Mouse (Mus musculus): ENCODE results near the gene Tmem186. TPM values are rescaled to one million over a fixed set of nuclear protein-coding genes. Genes with fewer than 3 reads are reported as not detected.

Gene Tmem186
- polyA plus RNA-seq, 2 experiments: 6.5 to 7.9 TPM

DNA sequence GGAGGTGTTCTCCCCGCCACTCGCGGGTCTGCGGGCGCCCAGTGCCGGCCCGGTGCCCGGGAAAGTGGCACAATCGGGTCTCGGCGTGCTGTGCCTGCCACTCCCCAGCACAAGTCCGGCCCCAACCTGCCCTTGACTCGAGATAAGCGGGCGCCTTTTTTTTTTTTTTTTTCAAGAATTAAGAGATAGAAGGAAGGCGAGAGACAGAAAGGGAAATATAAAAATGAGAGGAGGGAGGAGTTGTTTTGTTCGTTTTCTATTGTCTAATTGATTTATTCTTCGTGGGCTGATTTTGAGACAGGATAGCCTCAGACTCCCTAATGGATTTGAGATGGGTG lies 34.8 kb upstream of the Tmem186 start:
- TF ChIP-seq EP300 (IDR thresholded peaks at IDR 0.05; ENCODE audit: low read depth) (peak; percentile 16; the same call in 1 of the 2 replicates), CTCF (IDR thresholded peaks at IDR 0.05; ENCODE audit: low read depth) (no peak)
- H3K36me3 ChIP-seq (replicated peaks; ENCODE audit: control insufficient read depth, insufficient read depth, low read depth): peaks cover 7% of the 10 kb centered on the region
- H3K4me2 ChIP-seq (ENCODE audit: low read depth): peak overlapping the region; percentile 95
- H3K9ac ChIP-seq (replicated peaks): peak overlapping the region; percentile 85
- DNase-seq (ENCODE audit: low read depth in 3 of 3, low spot score in 3 of 3) (no peak), ATAC-seq (ENCODE audit: insufficient read depth) (no peak)
- no peaks in the 10 kb centered on the region for H3K27me3 ChIP-seq (ENCODE audit: control insufficient read depth, insufficient read depth, low read length)
- H3K4me3 ChIP-seq (ENCODE audit: insufficient read depth in 1 of 2, low read depth in 2 of 2, low read length in 2 of 2): peak overlapping the region; percentile 60 to 80
- peaks cover 58 to 73% of the 10 kb centered on the region in 2 experiments for H3K4me1 ChIP-seq (replicated peaks; ENCODE audit: control insufficient read depth in 2 of 2, insufficient read depth in 2 of 2, low read length in 1 of 2)
- peak overlapping the region; percentile 84 for H3K27ac ChIP-seq
- no peaks in the 10 kb centered on the region for H3K9me3 ChIP-seq (ENCODE audit: control insufficient read depth, low read length)
- WGBS (ENCODE audit: insufficient replicate concordance): under 1% methylated on average over 18 of the region's 18 CpGs

DNA sequence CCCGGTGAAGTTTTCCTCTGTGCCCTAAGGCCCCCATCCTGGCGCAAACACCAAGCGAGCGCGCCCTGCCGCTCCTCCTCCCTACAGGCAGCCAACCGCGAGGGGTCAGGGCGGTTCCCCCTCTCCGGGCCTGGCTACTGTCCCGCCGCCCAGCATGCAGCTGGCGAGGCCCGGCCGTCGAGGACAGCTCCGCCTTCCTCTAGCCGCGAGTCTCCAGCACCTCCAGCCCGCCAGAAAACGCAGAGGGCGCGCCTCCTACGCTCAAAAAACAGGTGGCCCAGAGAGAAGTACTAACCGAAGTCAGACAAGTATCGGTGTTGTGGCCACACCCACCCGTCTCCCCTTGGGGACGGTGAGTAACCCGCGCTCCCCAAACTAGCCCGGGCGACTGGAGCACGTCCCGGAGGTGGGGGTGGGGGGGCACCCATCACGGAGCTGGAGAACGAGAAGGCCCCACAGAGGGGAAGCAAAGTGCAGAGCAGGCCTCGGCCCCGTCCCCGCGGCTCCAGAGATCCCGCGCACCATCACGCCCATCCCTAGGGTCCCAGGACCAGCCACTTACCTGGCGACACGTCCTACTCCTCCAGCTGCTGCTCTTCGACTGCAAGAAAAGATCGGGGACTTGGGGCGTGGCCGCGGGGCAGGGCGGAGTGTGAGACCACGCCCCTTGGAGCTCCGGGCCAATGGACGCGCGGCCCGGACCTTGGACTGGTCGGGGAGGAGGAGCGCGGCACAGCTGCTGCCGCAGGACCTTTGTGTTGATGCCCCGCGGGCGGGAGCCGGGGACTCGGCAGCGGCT lies 34.2 kb upstream of the Tmem186 start, which contains the start of gene Carhsp1:
Carhsp1 (minus strand) TSS at position 605 of the 799 bp plus-strand sequence.
- Histone ChIP-seq H3K4me1 (replicated peaks; ENCODE audit: control insufficient read depth in 2 of 2, insufficient read depth in 2 of 2, low read length in 1 of 2) (peaks cover 58 to 73% of the 10 kb centered on the region in 2 experiments), H3K4me2 (ENCODE audit: low read depth) (peak within 1 kb of the TSS; percentile 95), H3K4me3 (ENCODE audit: insufficient read depth in 1 of 2, low read depth in 2 of 2, low read length in 2 of 2) (peak within 1 kb of the TSS; percentile 72 to 80), H3K36me3 (replicated peaks; ENCODE audit: control insufficient read depth, insufficient read depth, low read depth) (peaks cover 7% of the 10 kb centered on the region), H3K27me3 (ENCODE audit: control insufficient read depth, insufficient read depth, low read length) (no peaks in the 10 kb centered on the region), H3K9ac (replicated peaks) (peak within 1 kb of the TSS; percentile 85), H3K9me3 (ENCODE audit: control insufficient read depth, low read length) (no peaks in the 10 kb centered on the region), H3K27ac (peak within 1 kb of the TSS; percentile 84)
- peak; percentile 92 to 94 (median 93) for DNase-seq (ENCODE audit: low read depth in 3 of 3, low spot score in 3 of 3)
- TF ChIP-seq CTCF (IDR thresholded peaks at IDR 0.05; ENCODE audit: low read depth) (peak; percentile 63), EP300 (IDR thresholded peaks at IDR 0.05; ENCODE audit: low read depth) (no peak)
- WGBS (ENCODE audit: insufficient replicate concordance): 1% methylated on average over 67 of the region's 67 CpGs
- peak; percentile 81 for ATAC-seq (ENCODE audit: insufficient read depth)

DNA sequence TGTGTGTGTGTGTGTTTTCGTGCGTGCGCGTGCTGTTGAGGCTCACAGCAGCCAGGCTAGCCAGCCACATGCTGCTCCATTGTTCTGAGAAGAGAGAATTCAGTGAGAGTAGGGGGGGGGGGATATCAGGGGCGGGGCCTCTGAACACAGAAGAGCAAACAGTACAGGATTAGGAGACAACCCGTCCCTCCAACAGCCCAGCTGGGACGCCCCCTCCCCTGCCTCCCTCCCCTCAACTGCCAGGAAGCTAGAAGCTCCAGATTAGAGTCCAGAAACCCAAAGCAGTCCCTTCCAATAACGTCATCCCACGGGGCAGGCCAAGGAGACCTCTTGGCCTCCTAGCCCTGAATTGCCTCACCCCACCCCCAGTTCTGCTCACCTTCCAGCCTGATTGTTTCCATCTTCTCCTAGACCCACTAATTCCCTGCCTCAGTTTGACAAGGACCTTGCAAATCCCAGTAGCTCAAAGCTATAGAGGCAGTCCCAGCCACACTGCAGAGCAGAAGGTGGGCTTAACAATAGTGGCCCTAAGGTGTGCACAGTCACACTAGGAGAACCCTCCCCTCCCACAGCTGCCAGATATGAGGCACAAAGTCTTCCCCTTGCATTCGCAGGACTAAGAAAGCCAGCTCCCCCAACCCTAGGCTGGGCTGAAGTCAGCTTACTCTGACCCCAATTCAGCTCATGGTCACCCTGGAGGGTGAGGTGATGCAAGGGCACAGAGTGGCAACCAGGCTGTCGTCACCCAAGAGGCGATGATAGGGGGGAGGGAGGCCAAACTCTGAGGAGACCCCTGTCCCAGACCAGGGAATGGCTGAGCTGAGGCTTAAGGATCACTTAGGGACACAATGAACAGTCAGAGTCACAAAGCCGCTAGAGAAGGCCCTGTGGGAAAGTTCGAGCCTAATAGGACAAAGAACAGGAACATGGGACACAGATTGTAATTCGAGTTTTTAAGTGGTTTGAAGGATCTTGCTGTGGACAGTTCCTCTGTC lies 32.8 kb upstream of the Tmem186 start:
- ATAC-seq (ENCODE audit: insufficient read depth): no peak
- H3K4me1 ChIP-seq (replicated peaks; ENCODE audit: control insufficient read depth in 2 of 2, insufficient read depth in 2 of 2, low read length in 1 of 2): peaks cover 45 to 64% of the 10 kb centered on the region in 2 experiments

DNA sequence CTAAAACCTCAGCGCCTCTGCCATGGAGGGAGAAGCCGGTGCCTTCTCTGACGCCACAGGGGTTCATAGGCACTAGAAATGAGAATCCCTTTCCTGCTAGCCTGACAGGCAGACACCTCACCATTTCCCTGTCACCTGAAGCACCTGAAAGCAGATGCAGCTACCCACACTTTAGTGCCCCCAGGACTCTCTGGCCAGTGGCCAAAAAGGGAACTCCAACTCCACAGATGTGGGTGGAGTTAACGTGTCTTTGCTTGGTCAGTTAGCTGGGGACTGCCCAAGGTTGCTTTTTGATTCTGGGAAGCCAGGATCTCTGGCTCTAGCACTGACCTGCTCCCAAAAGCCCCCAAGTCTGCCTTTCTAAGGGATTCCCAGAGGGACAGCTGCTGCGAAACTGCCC lies 31.9 kb upstream of the Tmem186 start:
- Histone ChIP-seq H3K4me2 (ENCODE audit: low read depth) (peak overlapping the region; percentile 95), H3K36me3 (replicated peaks; ENCODE audit: control insufficient read depth, insufficient read depth, low read depth) (peaks cover 8% of the 10 kb centered on the region), H3K9ac (replicated peaks) (no peak overlapping the region; the same call in 1 of the 2 replicates), H3K9me3 (ENCODE audit: control insufficient read depth, low read length) (no peaks in the 10 kb centered on the region), H3K27me3 (ENCODE audit: control insufficient read depth, insufficient read depth, low read length) (no peaks in the 10 kb centered on the region), H3K27ac (no peak overlapping the region), H3K4me1 (replicated peaks; ENCODE audit: control insufficient read depth in 2 of 2, insufficient read depth in 2 of 2, low read length in 1 of 2) (peaks cover 36 to 56% of the 10 kb centered on the region in 2 experiments), H3K4me3 (ENCODE audit: insufficient read depth in 1 of 2, low read depth in 2 of 2, low read length in 2 of 2) (peak overlapping the region in 1 of 2 experiments; percentile 80; a peak in 2 of 4 replicates)
- ATAC-seq (ENCODE audit: insufficient read depth) (no peak), DNase-seq (ENCODE audit: low read depth in 3 of 3, low spot score in 3 of 3) (no peak)
- TF ChIP-seq CTCF (IDR thresholded peaks at IDR 0.05; ENCODE audit: low read depth) (no peak), EP300 (IDR thresholded peaks at IDR 0.05; ENCODE audit: low read depth) (no peak)
- 77% methylated on average over 5 of the region's 5 CpGs for WGBS (ENCODE audit: insufficient replicate concordance)

More for the DNA sequence above, 32.8 kb upstream of the Tmem186 start:
- Histone ChIP-seq H3K9ac (replicated peaks) (peak overlapping the region; percentile 85), H3K4me2 (ENCODE audit: low read depth) (peak overlapping the region; percentile 95), H3K9me3 (ENCODE audit: control insufficient read depth, low read length) (no peaks in the 10 kb centered on the region), H3K27ac (peak overlapping the region; percentile 84; the same call in 1 of the 2 replicates), H3K36me3 (replicated peaks; ENCODE audit: control insufficient read depth, insufficient read depth, low read depth) (peaks cover 7% of the 10 kb centered on the region), H3K4me3 (ENCODE audit: insufficient read depth in 1 of 2, low read depth in 2 of 2, low read length in 2 of 2) (peak overlapping the region; percentile 72 to 80), H3K27me3 (ENCODE audit: control insufficient read depth, insufficient read depth, low read length) (no peaks in the 10 kb centered on the region)
- TF ChIP-seq CTCF (IDR thresholded peaks at IDR 0.05; ENCODE audit: low read depth) (no peak), EP300 (IDR thresholded peaks at IDR 0.05; ENCODE audit: low read depth) (no peak)
- no peak for DNase-seq (ENCODE audit: low read depth in 3 of 3, low spot score in 3 of 3)
- 30% methylated on average over 15 of the region's 15 CpGs for WGBS (ENCODE audit: insufficient replicate concordance)
